Mouse (Mus musculus): ENCODE data around the gene Sox21.

The Sox21 gene

GRCm38 (mm10) chr14:118236886-118237289 is at the start of gene Sox21:
Gene Sox21, minus strand, starts transcription at chr14:118237030.
- DNase-seq = peak; percentile 40

DNA sequence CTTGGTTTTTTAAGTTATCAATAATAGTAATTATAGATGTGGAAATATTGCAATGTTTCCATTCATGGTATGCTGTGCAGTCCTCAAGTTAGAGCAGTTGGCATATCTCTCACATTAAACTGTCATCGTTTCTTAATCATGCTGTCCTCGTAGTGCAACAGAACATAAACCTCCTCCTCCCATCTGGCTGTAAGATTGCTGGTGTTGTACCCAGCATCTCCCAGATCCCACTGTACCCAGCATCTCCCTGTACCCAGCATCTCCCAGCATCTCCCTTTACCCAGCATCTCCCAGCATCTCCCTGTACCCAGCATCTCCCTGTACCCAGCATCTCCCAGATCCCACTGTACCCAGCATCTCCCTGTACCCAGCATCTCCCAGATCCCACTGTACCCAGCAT is 49.3 kb upstream of the Sox21 start:
- peak; percentile 33 for DNase-seq

- no peak for DNase-seq
These were observed 46.1 kb upstream of the Sox21 start for GRCm38 (mm10) chr14:118282917-118283316.

- no peak for DNase-seq
These were observed 45.4 kb upstream of the Sox21 start for GRCm38 (mm10) chr14:118282272-118282671.

- DNase-seq = no peak
These were observed 41.1 kb upstream of the Sox21 start for GRCm38 (mm10) chr14:118277704-118278498.

DNA sequence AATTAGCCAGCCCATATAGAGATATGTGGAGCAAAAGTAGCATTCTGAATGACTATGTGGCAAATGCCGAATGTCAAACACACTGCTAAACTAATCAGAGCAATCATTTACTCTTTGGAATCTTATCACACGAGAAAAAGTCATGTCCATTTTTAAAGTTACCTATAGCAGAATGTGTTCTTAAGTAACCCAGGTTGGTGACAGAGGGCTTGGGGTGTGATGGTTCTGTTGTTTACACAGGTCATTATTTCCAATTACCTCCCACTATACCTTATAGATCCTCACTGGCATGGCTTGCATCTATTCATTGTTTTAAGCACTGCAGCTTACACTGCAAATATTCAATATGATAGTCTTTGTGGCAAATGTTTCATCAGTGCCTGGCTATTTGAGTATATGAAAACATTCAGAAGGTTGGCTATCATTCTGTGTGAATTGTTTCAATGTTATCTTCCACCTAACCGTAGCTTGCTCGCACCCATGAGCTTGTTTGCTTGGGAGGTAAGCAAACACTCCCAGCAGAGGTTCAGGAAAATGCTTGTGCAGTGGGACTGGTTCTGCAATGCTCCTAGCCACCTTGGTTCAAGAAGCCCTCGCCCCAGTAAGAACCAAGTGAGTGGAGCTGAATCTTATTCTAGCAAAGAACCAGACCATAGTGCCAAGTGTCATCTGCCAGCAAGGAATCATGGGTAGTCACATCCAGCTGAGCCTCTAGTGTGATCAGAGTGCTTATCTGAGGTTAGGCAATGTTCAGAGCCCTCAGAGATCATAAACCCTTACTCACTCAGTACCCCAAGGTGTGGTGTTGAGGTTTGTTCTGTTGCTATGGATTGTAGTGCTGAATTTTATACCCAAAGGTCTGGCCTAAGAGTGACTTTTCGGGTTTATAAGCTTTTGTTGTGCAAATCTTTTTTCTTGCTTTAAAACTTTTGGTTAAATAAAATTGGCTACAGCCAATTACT is 36.0 kb upstream of the Sox21 start:
- DNase-seq = no peak

- no peak for DNase-seq
These were observed 32.0 kb upstream of the Sox21 start for GRCm38 (mm10) chr14:118268849-118269248.

GRCm38 (mm10) chr14:118266660-118267059 is 29.8 kb upstream of the Sox21 start, which contains the start of gene Gm9376:
Gene Gm9376, plus strand, starts transcription at chr14:118266960.
- DNase-seq = no peak

DNA sequence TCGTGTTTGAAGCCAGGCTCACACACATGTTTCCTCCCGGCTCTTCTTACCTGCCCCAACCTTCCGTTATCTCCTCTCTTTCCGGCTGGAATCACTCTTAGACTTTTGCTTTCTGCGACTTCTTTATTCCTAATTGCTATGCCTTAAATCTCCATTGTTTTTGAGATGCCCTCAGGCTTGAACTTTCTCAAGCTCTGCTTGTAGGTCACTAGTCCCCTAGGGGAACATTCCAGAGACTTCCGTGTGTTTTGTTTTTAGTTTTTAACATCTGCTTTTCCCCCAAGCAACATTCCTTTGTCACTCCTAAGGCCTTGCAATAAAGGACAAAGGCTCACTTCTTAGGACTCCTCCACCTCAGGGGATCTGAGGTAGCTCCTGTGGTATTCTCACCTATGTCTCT is 16.6 kb upstream of the Sox21 start:
- no peak for DNase-seq

DNA sequence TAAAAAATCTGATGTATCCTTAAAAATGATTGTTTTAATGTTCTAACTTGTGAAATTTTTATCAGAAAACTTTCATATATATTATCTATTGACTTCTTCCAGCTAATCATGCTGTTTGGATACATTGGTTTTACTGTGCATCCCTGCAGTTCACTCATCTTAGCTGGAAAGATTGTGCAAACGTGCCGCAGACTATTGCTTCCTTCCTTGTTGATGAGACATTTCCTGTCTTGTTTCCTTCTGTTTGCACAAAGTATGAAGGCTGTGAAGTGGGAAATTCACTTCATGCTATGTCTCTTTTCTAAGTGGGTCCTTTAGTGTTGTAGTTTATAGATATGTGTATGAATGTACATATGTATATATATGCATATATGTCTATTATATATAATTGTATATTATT is 4.6 kb upstream of the Sox21 start:
- DNase-seq = no peak

DNA sequence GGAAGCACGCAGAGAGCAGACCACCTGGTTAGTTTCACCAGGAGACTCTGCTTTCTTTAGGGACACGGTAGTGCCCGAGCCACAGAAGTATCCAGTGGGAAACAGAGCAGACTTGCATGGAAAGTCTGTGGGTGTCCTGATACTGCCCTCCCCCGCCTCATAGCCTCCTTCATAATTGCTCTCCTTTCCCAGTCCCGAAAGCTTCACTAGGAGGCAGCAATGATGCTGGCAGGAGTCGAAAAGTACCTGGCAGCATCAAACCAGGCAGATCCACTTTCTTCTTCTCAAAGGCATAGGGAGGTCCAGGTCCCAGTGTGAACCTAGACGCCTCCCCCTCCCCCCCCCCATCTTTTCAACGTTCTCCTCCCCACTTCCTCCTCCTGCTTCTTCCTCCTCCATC is 2.5 kb upstream of the Sox21 start:
- no peak for DNase-seq

DNA sequence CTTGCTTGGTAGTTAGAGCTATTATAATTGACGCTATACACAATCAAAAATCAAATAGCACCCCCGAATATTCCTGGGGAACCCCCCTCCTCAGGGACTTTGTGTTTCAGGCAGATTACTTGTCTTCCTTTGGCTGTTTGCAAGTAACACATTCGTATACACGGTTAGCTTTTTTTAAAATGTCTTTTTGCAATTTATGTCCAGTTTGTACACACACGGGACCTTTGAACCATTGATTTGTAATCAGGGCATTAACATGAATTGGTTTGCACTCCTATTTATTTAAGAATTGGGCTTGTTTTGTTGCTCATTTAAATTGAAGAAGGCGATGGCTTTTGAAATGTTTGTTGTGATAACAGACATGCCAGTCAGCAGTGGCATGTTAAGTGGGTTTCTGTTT is 956 bp upstream of the Sox21 start:
- no peak for DNase-seq

GRCm38 (mm10) chr14:118235973-118236885 is 601 bp downstream of the Sox21 start:
- DNase-seq = no peak

GRCm38 (mm10) chr14:118235361-118235972 is 1.4 kb downstream of the Sox21 start:
- DNase-seq = no peak

DNA sequence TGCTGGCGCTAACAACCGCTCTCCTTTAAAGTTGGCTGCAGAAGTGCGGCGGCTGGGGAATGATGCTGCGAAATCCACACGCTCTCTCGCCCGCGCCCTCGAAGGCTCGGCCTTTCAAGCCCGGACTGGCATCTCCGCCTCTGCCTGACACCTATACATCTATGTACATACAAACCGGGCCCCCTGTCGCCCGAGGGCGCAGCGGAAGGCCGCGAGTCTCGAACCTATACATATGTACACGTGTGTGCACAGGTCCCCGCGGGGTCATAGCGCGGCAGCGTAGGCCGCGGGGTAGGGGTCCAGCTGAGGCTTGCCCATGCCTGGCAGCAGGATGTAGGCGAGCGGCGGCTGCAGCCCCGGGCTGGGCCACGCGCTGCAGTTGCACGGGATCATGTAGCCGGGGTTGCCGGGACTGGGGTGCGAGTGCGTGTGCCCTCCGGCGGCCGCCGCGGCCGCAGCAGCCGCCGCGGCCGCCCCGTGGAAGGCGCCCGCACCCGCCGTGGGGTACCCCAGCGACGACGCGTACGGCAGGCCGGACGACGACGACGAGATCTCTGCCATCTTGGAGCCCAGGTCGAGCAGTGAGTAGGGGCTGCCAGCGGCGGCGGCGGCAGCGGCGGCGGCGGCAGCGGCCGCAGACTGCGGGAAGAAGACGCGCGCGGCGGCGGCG is 2.2 kb downstream of the Sox21 start:
- DNase-seq = no peak

- DNase-seq = no peak
These were observed 2.9 kb downstream of the Sox21 start for GRCm38 (mm10) chr14:118233786-118234540.

- no peak for DNase-seq
These were observed 4.4 kb downstream of the Sox21 start for GRCm38 (mm10) chr14:118232381-118232970.

DNA sequence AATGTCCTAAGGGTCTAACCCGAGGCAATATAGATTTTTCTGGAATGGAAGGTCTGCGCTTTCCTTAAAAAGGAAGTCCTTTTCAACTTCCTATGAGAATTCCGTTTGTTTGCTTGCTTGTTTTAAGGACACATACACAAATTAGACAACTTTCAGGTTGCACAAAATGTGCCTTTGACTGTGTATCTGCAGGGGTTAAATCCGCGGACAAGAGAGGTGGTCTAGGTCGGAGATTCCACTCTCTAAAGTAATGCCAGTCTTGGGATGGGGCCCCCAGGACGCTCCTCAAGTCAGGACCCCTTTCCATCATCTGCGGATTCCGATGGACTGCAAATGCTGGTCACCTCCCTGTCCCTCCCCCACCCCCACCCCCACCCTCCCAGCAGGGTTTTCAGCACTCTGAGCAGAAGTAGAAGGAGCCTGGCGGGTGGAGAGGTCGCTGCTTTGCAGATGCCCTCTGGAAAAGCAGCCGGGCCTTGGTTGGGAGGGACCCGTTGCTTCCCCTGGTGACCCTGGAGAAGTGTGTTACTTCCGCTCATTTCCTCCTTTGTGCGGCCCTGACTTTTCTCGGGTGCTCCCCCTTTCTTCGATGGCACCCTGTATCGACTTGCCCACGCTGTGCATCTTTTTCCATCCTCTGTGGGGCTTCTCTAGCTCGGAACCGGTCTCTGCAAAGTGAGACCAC is 10.2 kb downstream of the Sox21 start:
- no peak for DNase-seq

DNA sequence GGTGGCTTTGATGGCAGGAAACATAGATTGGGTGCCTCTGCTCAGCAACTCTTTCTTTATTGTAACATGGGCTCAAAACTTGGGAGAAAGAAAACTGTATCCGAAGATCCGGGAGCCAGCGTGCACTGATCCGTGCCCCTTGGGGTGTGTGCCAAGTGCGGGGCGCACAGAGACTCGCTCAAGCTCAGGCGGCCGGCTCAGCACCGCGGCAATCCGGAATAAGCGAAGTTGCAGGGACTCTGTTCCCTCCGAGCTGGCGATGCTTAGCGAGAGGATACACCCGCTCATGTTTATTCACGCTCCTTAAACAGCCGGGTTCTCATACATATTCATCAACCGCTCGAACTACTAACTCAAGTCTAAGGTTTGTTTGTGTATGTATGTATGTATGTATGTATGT is 10.9 kb downstream of the Sox21 start:
- DNase-seq = no peak

All from layer of hippocampus, adult 9-11 months (tissue).